Mouse (Mus musculus): Measurements from ENCODE around the gene Gm11937.

DNA sequence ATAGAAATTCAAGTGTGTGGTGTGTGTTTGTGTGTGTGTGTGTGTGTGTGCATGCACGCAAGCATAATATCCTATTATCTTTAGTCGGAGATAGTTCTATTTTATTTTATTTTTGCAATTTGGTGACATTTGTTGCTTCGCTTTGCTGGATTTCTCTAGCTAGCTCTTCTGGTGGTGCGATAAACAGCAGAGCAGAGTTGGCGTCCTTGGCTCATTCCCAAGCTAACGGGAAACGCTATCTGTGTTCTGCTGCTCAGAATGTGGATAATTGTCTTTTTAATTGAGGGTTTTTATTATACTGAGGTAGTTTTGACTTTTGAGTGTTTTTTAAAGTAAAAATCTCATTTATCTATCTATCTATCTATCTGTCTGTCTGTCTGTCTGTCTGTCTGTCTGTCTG is 24.9 kb downstream of the Gm11937 start:
- no peak for TF ChIP-seq CTCF (IDR thresholded peaks at IDR 0.05; ENCODE audit: insufficient read depth, low read length)
- no peak for TF ChIP-seq POLR2A (IDR thresholded peaks at IDR 0.05; ENCODE audit: borderline replicate concordance, extremely low read depth, low read depth, low read length)

Measured in lung, adult 2 months (tissue).